Mouse (Mus musculus): ENCODE results near the gene Agmo. TPM values are rescaled to one million over a fixed set of nuclear protein-coding genes. Genes with fewer than 3 reads are reported as not detected.

Gene Agmo
- polyA plus RNA-seq, 1 experiment from 2014 or later, result 0.36 TPM

Other genes with a start within 250 kb of the Agmo start
- gene Meox2, start 133.1 kb upstream of the Agmo start, polyA plus RNA-seq (2014; fragmentation: Nextera tagmentation; extraction: Ambion mirVana), result 0.92 and 0.98 TPM in 2 replicates

Measured in midbrain, embryonic 11.5 days (tissue).